Mouse (Mus musculus) E14TG2a.4 (cell line): Measurements from ENCODE around the gene Hoxd8.

ENCODE experiments used
- CTCF ChIP-seq: conservative IDR thresholded peaks from 2 replicates; pipeline ENCODE4 v1.5.1; 2014; ENCODE audit warnings: low read length
- POU5F1 ChIP-seq: IDR thresholded peaks from 2 replicates; pipeline ENCODE4 v1.6.1; 2014; ENCODE audit warnings: low read length, borderline replicate concordance

DNA sequence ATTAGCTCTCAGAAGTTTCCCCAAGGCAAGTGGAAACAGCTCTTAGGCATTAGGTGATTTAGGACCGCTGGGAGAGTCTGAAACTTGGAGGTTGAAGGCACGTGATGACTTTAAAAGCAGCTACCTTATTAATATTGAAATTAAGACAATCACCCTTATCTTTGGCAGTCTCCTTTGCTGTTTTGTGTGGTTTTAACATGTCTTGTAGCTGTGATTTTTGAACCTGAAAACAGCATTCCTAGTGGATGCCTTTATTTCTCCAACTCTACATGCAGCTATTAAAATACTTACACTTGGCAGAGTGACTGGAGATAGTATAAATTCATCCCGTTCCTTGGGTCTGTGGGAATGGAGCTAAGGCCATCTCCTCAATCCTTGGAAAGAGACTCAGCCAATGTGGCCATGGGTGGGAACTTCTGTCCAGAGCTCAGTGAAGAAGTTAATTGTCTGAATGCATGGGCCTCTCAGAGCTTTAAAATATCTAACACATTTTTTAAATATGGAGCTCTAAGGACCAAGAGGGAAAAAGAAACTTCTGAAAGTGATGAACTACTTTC lies 33.7 kb upstream of the Hoxd8 start:
- TF ChIP-seq CTCF (no peak), POU5F1 (no peak)
